Mouse (Mus musculus): Measurements from ENCODE around the gene Olfr884. TPM values are rescaled to one million over a fixed set of nuclear protein-coding genes. Genes with fewer than 3 reads are reported as not detected.

Olfr884 gene
- total RNA-seq (2014; rRNA removed; ENCODE audit: low replicate concordance) (not detected in 2 replicates), polyA plus RNA-seq (2015; fragmentation: Nextera tagmentation; extraction: Ambion mirVana) (not detected in 2 replicates)

GRCm38 (mm10) chr9:38046255-38046654, at the start of gene Olfr884:
Olfr884 (plus strand) TSS chr9:38046555.
- TF ChIP-seq CTCF (IDR thresholded peaks at IDR 0.05; ENCODE audit: low read depth): no peak
- no peak for TF ChIP-seq EP300 (IDR thresholded peaks at IDR 0.05; ENCODE audit: low read depth)
- H3K36me3 ChIP-seq (replicated peaks; ENCODE audit: control insufficient read depth, insufficient read depth, low read length): no peaks in the 10 kb centered on the region
- H3K27ac ChIP-seq (ENCODE audit: low read depth): no peak within 1 kb of the TSS
- DNase-seq (ENCODE audit: low spot score) (no peak), ATAC-seq (ENCODE audit: insufficient read depth, low read depth) (no peak)
- H3K9ac ChIP-seq (replicated peaks; ENCODE audit: low read depth, low read length): no peak within 1 kb of the TSS
- 59% methylated on average over 1 of the region's 1 CpGs for WGBS
- no peak within 1 kb of the TSS for H3K4me2 ChIP-seq (ENCODE audit: low read depth, low read length)
- no peaks in the 10 kb centered on the region for H3K4me1 ChIP-seq (ENCODE audit: control insufficient read depth, insufficient read depth)
- H3K4me3 ChIP-seq (ENCODE audit: low read depth, low read length): no peak within 1 kb of the TSS
- no peaks in the 10 kb centered on the region for H3K9me3 ChIP-seq (replicated peaks; ENCODE audit: control insufficient read depth, low read length)
- H3K27me3 ChIP-seq (ENCODE audit: control insufficient read depth, insufficient read depth, low read length): no peaks in the 10 kb centered on the region

- Histone ChIP-seq H3K27ac (ENCODE audit: low read depth) (no peak overlapping the region), H3K4me2 (ENCODE audit: low read depth, low read length) (no peak overlapping the region), H3K36me3 (replicated peaks; ENCODE audit: control insufficient read depth, insufficient read depth, low read length) (no peaks in the 10 kb centered on the region), H3K27me3 (ENCODE audit: control insufficient read depth, insufficient read depth, low read length) (no peaks in the 10 kb centered on the region), H3K9ac (replicated peaks; ENCODE audit: low read depth, low read length) (no peak overlapping the region), H3K9me3 (replicated peaks; ENCODE audit: control insufficient read depth, low read length) (no peaks in the 10 kb centered on the region), H3K4me1 (ENCODE audit: control insufficient read depth, insufficient read depth) (no peaks in the 10 kb centered on the region), H3K4me3 (ENCODE audit: low read depth, low read length) (no peak overlapping the region)
- DNase-seq (ENCODE audit: low spot score): no peak
- 25% methylated on average over 2 of the region's 2 CpGs for WGBS
- ATAC-seq (ENCODE audit: insufficient read depth, low read depth): no peak
- TF ChIP-seq EP300 (IDR thresholded peaks at IDR 0.05; ENCODE audit: low read depth) (no peak), CTCF (IDR thresholded peaks at IDR 0.05; ENCODE audit: low read depth) (no peak)
These were observed 47.7 kb upstream of the Olfr884 start for GRCm38 (mm10) chr9:37998581-37999204.

- Histone ChIP-seq H3K27ac (ENCODE audit: low read depth) (no peak overlapping the region), H3K4me1 (ENCODE audit: control insufficient read depth, insufficient read depth) (no peaks in the 10 kb centered on the region), H3K36me3 (replicated peaks; ENCODE audit: control insufficient read depth, insufficient read depth, low read length) (no peaks in the 10 kb centered on the region), H3K27me3 (ENCODE audit: control insufficient read depth, insufficient read depth, low read length) (no peaks in the 10 kb centered on the region), H3K4me2 (ENCODE audit: low read depth, low read length) (no peak overlapping the region), H3K9ac (replicated peaks; ENCODE audit: low read depth, low read length) (no peak overlapping the region), H3K9me3 (replicated peaks; ENCODE audit: control insufficient read depth, low read length) (no peaks in the 10 kb centered on the region), H3K4me3 (ENCODE audit: low read depth, low read length) (no peak overlapping the region)
- 31% methylated on average over 1 of the region's 1 CpGs for WGBS
- TF ChIP-seq EP300 (IDR thresholded peaks at IDR 0.05; ENCODE audit: low read depth) (no peak), CTCF (IDR thresholded peaks at IDR 0.05; ENCODE audit: low read depth) (no peak)
- no peak for DNase-seq (ENCODE audit: low spot score)
- no peak for ATAC-seq (ENCODE audit: insufficient read depth, low read depth)
These were observed 46.3 kb upstream of the Olfr884 start for GRCm38 (mm10) chr9:38000021-38000420.

- no peak for ATAC-seq (ENCODE audit: insufficient read depth, low read depth)
- H3K27ac ChIP-seq (ENCODE audit: low read depth): no peak within 1 kb of the TSS
- no peak within 1 kb of the TSS for H3K9ac ChIP-seq (replicated peaks; ENCODE audit: low read depth, low read length)
- no peaks in the 10 kb centered on the region for H3K36me3 ChIP-seq (replicated peaks; ENCODE audit: control insufficient read depth, insufficient read depth, low read length)
- no peak within 1 kb of the TSS for H3K4me3 ChIP-seq (ENCODE audit: low read depth, low read length)
- 70% methylated on average over 1 of the region's 1 CpGs for WGBS
- H3K4me2 ChIP-seq (ENCODE audit: low read depth, low read length): no peak within 1 kb of the TSS
- DNase-seq (ENCODE audit: low spot score): no peak
- no peaks in the 10 kb centered on the region for H3K27me3 ChIP-seq (ENCODE audit: control insufficient read depth, insufficient read depth, low read length)
- TF ChIP-seq EP300 (IDR thresholded peaks at IDR 0.05; ENCODE audit: low read depth) (no peak), CTCF (IDR thresholded peaks at IDR 0.05; ENCODE audit: low read depth) (no peak)
- no peaks in the 10 kb centered on the region for H3K9me3 ChIP-seq (replicated peaks; ENCODE audit: control insufficient read depth, low read length)
- H3K4me1 ChIP-seq (ENCODE audit: control insufficient read depth, insufficient read depth): no peaks in the 10 kb centered on the region
These were observed 20.8 kb upstream of the Olfr884 start, which contains the start of gene Olfr883 for GRCm38 (mm10) chr9:38025508-38025907. Olfr883 (plus strand) TSS chr9:38025808.

- ATAC-seq (ENCODE audit: insufficient read depth, low read depth) (no peak), DNase-seq (ENCODE audit: low spot score) (no peak)
- 69% methylated on average over 3 of the region's 3 CpGs for WGBS
- no peaks in the 10 kb centered on the region for H3K9me3 ChIP-seq (replicated peaks; ENCODE audit: control insufficient read depth, low read length)
- TF ChIP-seq EP300 (IDR thresholded peaks at IDR 0.05; ENCODE audit: low read depth) (no peak), CTCF (IDR thresholded peaks at IDR 0.05; ENCODE audit: low read depth) (no peak)
- no peak within 1 kb of the TSS for H3K27ac ChIP-seq (ENCODE audit: low read depth)
- H3K27me3 ChIP-seq (ENCODE audit: control insufficient read depth, insufficient read depth, low read length): no peaks in the 10 kb centered on the region
- H3K4me1 ChIP-seq (ENCODE audit: control insufficient read depth, insufficient read depth): no peaks in the 10 kb centered on the region
- H3K9ac ChIP-seq (replicated peaks; ENCODE audit: low read depth, low read length): no peak within 1 kb of the TSS
- H3K36me3 ChIP-seq (replicated peaks; ENCODE audit: control insufficient read depth, insufficient read depth, low read length): no peaks in the 10 kb centered on the region
- H3K4me2 ChIP-seq (ENCODE audit: low read depth, low read length): no peak within 1 kb of the TSS
- H3K4me3 ChIP-seq (ENCODE audit: low read depth, low read length): no peak within 1 kb of the TSS
These were observed 14.7 kb downstream of the Olfr884 start, which contains the start of gene Olfr885 for GRCm38 (mm10) chr9:38061022-38061421. Olfr885 (plus strand) TSS chr9:38061322.

GRCm38 (mm10) chr9:38083772-38084171, 37.4 kb downstream of the Olfr884 start, which contains the start of gene Olfr887:
Olfr887 (plus strand) TSS chr9:38084072.
- 71% methylated on average over 1 of the region's 1 CpGs for WGBS
- Histone ChIP-seq H3K9ac (replicated peaks; ENCODE audit: low read depth, low read length) (no peak within 1 kb of the TSS), H3K4me3 (ENCODE audit: low read depth, low read length) (no peak within 1 kb of the TSS), H3K4me1 (ENCODE audit: control insufficient read depth, insufficient read depth) (no peaks in the 10 kb centered on the region), H3K36me3 (replicated peaks; ENCODE audit: control insufficient read depth, insufficient read depth, low read length) (no peaks in the 10 kb centered on the region), H3K27ac (ENCODE audit: low read depth) (no peak within 1 kb of the TSS), H3K9me3 (replicated peaks; ENCODE audit: control insufficient read depth, low read length) (no peaks in the 10 kb centered on the region), H3K27me3 (ENCODE audit: control insufficient read depth, insufficient read depth, low read length) (no peaks in the 10 kb centered on the region), H3K4me2 (ENCODE audit: low read depth, low read length) (no peak within 1 kb of the TSS)
- no peak for DNase-seq (ENCODE audit: low spot score)
- no peak for ATAC-seq (ENCODE audit: insufficient read depth, low read depth)
- TF ChIP-seq CTCF (IDR thresholded peaks at IDR 0.05; ENCODE audit: low read depth): no peak

Other genes with a start within 250 kb of the Olfr884 start
- not detected in 2 replicates for gene Olfr876, start 243.5 kb upstream of the Olfr884 start, total RNA-seq (2014; rRNA removed; ENCODE audit: low replicate concordance)
- gene Olfr876, start 243.5 kb upstream of the Olfr884 start, polyA plus RNA-seq (2015; fragmentation: Nextera tagmentation; extraction: Ambion mirVana): not detected in 2 replicates
- not detected in 2 replicates for gene Olfr877, start 192.3 kb upstream of the Olfr884 start, total RNA-seq (2014; rRNA removed; ENCODE audit: low replicate concordance)
- not detected in 2 replicates for gene Olfr877, start 192.3 kb upstream of the Olfr884 start, polyA plus RNA-seq (2015; fragmentation: Nextera tagmentation; extraction: Ambion mirVana)
- not detected in 2 replicates for gene Olfr145, start 149.8 kb upstream of the Olfr884 start, total RNA-seq (2014; rRNA removed; ENCODE audit: low replicate concordance)
- gene Olfr145, start 149.8 kb upstream of the Olfr884 start, polyA plus RNA-seq (2015; fragmentation: Nextera tagmentation; extraction: Ambion mirVana): not detected in 2 replicates
- gene Olfr878, start 128.7 kb upstream of the Olfr884 start, total RNA-seq (2014; rRNA removed; ENCODE audit: low replicate concordance): not detected in 2 replicates
- not detected in 2 replicates for gene Olfr878, start 128.7 kb upstream of the Olfr884 start, polyA plus RNA-seq (2015; fragmentation: Nextera tagmentation; extraction: Ambion mirVana)
- not detected in 2 replicates for gene Olfr881, start 54.7 kb upstream of the Olfr884 start, total RNA-seq (2014; rRNA removed; ENCODE audit: low replicate concordance)
- gene Olfr881, start 54.7 kb upstream of the Olfr884 start, polyA plus RNA-seq (2015; fragmentation: Nextera tagmentation; extraction: Ambion mirVana): not detected in 2 replicates
- not detected in 2 replicates for gene Olfr883, start 20.7 kb upstream of the Olfr884 start, total RNA-seq (2014; rRNA removed; ENCODE audit: low replicate concordance)
- not detected in 2 replicates for gene Olfr883, start 20.7 kb upstream of the Olfr884 start, polyA plus RNA-seq (2015; fragmentation: Nextera tagmentation; extraction: Ambion mirVana)
- not detected in 2 replicates for gene Olfr885, start 14.8 kb downstream of the Olfr884 start, total RNA-seq (2014; rRNA removed; ENCODE audit: low replicate concordance)
- gene Olfr885, start 14.8 kb downstream of the Olfr884 start, polyA plus RNA-seq (2015; fragmentation: Nextera tagmentation; extraction: Ambion mirVana): not detected in 2 replicates
- gene Olfr887, start 37.5 kb downstream of the Olfr884 start, total RNA-seq (2014; rRNA removed; ENCODE audit: low replicate concordance): not detected in 2 replicates
- gene Olfr887, start 37.5 kb downstream of the Olfr884 start, polyA plus RNA-seq (2015; fragmentation: Nextera tagmentation; extraction: Ambion mirVana): not detected in 2 replicates
- not detected in 2 replicates for gene Olfr888, start 61.6 kb downstream of the Olfr884 start, total RNA-seq (2014; rRNA removed; ENCODE audit: low replicate concordance)
- not detected in 2 replicates for gene Olfr888, start 61.6 kb downstream of the Olfr884 start, polyA plus RNA-seq (2015; fragmentation: Nextera tagmentation; extraction: Ambion mirVana)
- gene Olfr889, start 68.6 kb downstream of the Olfr884 start, total RNA-seq (2014; rRNA removed; ENCODE audit: low replicate concordance): not detected in 2 replicates
- gene Olfr889, start 68.6 kb downstream of the Olfr884 start, polyA plus RNA-seq (2015; fragmentation: Nextera tagmentation; extraction: Ambion mirVana): not detected in 2 replicates
- gene Olfr890, start 96.0 kb downstream of the Olfr884 start, total RNA-seq (2014; rRNA removed; ENCODE audit: low replicate concordance): not detected in 2 replicates
- gene Olfr890, start 96.0 kb downstream of the Olfr884 start, polyA plus RNA-seq (2015; fragmentation: Nextera tagmentation; extraction: Ambion mirVana): not detected in 2 replicates
- not detected in 2 replicates for gene Olfr891, start 134.3 kb downstream of the Olfr884 start, total RNA-seq (2014; rRNA removed; ENCODE audit: low replicate concordance)
- gene Olfr891, start 134.3 kb downstream of the Olfr884 start, polyA plus RNA-seq (2015; fragmentation: Nextera tagmentation; extraction: Ambion mirVana): not detected in 2 replicates
- not detected in 2 replicates for gene Olfr893, start 161.8 kb downstream of the Olfr884 start, total RNA-seq (2014; rRNA removed; ENCODE audit: low replicate concordance)
- not detected in 2 replicates for gene Olfr893, start 161.8 kb downstream of the Olfr884 start, polyA plus RNA-seq (2015; fragmentation: Nextera tagmentation; extraction: Ambion mirVana)
- gene Olfr894, start 171.5 kb downstream of the Olfr884 start, total RNA-seq (2014; rRNA removed; ENCODE audit: low replicate concordance): not detected in 2 replicates
- not detected in 2 replicates for gene Olfr894, start 171.5 kb downstream of the Olfr884 start, polyA plus RNA-seq (2015; fragmentation: Nextera tagmentation; extraction: Ambion mirVana)
- not detected in 2 replicates for gene Olfr143, start 206.2 kb downstream of the Olfr884 start, total RNA-seq (2014; rRNA removed; ENCODE audit: low replicate concordance)
- not detected in 2 replicates for gene Olfr143, start 206.2 kb downstream of the Olfr884 start, polyA plus RNA-seq (2015; fragmentation: Nextera tagmentation; extraction: Ambion mirVana)
- not detected in 2 replicates for gene Olfr895, start 221.3 kb downstream of the Olfr884 start, total RNA-seq (2014; rRNA removed; ENCODE audit: low replicate concordance)
- gene Olfr895, start 221.3 kb downstream of the Olfr884 start, polyA plus RNA-seq (2015; fragmentation: Nextera tagmentation; extraction: Ambion mirVana): not detected in 2 replicates
- gene Olfr896-ps1, start 244.6 kb downstream of the Olfr884 start, total RNA-seq (2014; rRNA removed; ENCODE audit: low replicate concordance): not detected in 2 replicates
- gene Olfr896-ps1, start 244.6 kb downstream of the Olfr884 start, polyA plus RNA-seq (2015; fragmentation: Nextera tagmentation; extraction: Ambion mirVana): not detected in 2 replicates